Mouse (Mus musculus): ENCODE data around the gene Gm49373. TPM values are rescaled to one million over a fixed set of nuclear protein-coding genes. Genes with fewer than 3 reads are reported as not detected.
"Not testable (repeated sequence)": the region's sequence is repeated elsewhere in the genome, so short reads cannot be mapped to it uniquely, and the experiment has no call there.

Gene Gm49373
- polyA plus RNA-seq, 1 experiment = 0.27 TPM

DNA sequence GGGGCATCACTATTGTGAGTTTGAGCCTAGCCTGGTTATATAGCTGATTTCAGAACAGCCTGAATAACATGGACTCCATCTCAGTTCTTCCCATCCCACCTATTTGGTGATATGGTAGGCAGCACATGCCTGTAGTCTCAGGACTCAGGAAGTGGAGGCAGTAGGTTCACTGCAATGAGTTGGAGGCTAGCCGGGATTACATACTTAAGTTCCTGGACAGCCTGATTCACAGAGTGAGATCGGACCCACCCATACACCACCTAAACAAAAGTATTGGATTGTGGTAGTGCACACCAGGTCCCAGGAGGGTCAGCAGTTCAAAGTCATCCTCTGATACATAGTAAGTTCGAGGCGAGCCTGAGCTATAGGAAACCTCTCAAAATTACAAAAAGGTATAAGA, 255 bp downstream of the Gm49373 start:
- TF ChIP-seq CTCF (conservative IDR thresholded peaks at IDR 0.05; ENCODE audit: insufficient read depth, insufficient read length, low read depth, low read length) (no peak), POLR2A (IDR thresholded peaks at IDR 0.05; ENCODE audit: low read depth, low read length) (no peak)
- Histone ChIP-seq H3K4me1 (ENCODE audit: control insufficient read depth, insufficient read depth, low read length) (peaks cover 4% of the 10 kb centered on the region; the same call in 1 of the 2 replicates), H3K27me3 (replicated peaks; ENCODE audit: control insufficient read depth, insufficient read depth, low read length) (no peaks in the 10 kb centered on the region), H3K36me3 (ENCODE audit: control insufficient read depth, insufficient read depth, low read length) (no peaks in the 10 kb centered on the region), H3K27ac (ENCODE audit: insufficient read depth, low read depth, low read length) (no peak overlapping the region), H3K4me3 (ENCODE audit: insufficient read depth, low read depth, low read length) (peak overlapping the region; percentile 85)
- WGBS = 8% methylated on average over 4 of the region's 4 CpGs
- DNase-seq = no peak

DNA sequence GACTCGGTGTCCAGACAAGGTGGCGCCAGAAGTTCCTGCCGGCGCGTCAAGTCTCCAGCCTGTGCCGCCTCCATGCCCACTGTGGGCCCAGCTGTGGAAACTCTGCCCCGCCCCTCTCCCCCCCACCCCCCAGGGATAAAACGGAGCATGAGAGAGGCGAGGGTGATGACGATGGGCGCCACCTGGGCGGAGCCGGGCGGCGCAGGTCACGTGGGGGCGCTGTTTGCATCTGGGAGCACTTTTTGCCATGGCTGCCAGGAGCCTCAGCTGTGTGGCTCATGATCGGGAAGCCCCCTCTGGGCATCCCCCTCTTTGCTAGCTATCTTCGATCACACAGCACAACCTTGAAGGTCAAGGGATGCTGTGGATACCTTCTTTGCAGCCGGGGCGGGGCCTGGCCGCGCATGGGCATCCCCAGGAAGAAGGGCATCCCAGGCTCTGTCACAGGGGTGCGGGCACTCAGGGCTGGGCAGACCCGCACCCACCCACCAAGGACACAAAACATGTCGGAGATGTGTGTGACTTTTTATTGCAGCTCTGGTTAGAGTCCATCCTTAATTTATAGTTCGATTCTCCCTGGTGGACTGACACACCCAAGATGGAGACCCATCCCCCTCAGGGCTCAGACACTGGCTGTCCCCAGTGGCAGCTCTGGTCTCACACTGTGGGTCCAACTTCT, 5.8 kb downstream of the Gm49373 start, which contains the start of gene Zglp1:
Gene Zglp1, minus strand, starts transcription at position 88 of the 679 bp plus-strand sequence.
- no peak for TF ChIP-seq CTCF (conservative IDR thresholded peaks at IDR 0.05; ENCODE audit: insufficient read depth, insufficient read length, low read depth, low read length)
- TF ChIP-seq POLR2A (IDR thresholded peaks at IDR 0.05; ENCODE audit: low read depth, low read length) = no peak
- 88% methylated on average over 27 of the region's 27 CpGs for WGBS
- Histone ChIP-seq H3K27me3 (replicated peaks; ENCODE audit: control insufficient read depth, insufficient read depth, low read length) (no peaks in the 10 kb centered on the region), H3K36me3 (ENCODE audit: control insufficient read depth, insufficient read depth, low read length) (no peaks in the 10 kb centered on the region), H3K27ac (ENCODE audit: insufficient read depth, low read depth, low read length) (no peak within 1 kb of the TSS), H3K4me3 (ENCODE audit: insufficient read depth, low read depth, low read length) (no peak within 1 kb of the TSS), H3K4me1 (ENCODE audit: control insufficient read depth, insufficient read depth, low read length) (no peaks in the 10 kb centered on the region)
- no peak for DNase-seq

DNA sequence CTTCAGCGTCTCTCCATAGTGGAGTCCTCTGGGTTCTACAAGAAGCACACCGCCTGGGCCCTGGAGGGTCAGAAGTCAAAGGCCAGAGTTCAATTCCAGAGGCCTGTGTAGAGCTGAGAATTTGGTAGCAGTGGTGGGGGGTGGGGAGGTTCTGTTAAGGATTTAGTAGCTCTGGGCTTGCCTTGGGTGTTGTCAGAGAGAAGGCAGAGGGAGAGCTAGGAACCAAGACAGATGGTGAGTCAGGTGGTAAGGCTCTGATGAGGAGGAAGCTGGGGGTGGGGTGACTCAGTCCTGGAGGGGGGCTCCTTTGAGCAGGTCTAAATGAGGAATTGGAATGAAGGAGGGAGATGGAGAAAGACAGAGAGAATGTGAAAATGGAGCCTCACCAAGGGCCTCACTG, 10.0 kb downstream of the Gm49373 start:
- no peaks in the 10 kb centered on the region for H3K36me3 ChIP-seq (ENCODE audit: control insufficient read depth, insufficient read depth, low read length)
- DNase-seq = no peak
- WGBS = 81% methylated on average over 2 of the region's 2 CpGs
- H3K27me3 ChIP-seq (replicated peaks; ENCODE audit: control insufficient read depth, insufficient read depth, low read length) = no peaks in the 10 kb centered on the region
- H3K4me3 ChIP-seq (ENCODE audit: insufficient read depth, low read depth, low read length) = no peak overlapping the region
- H3K27ac ChIP-seq (ENCODE audit: insufficient read depth, low read depth, low read length) = no peak overlapping the region
- TF ChIP-seq CTCF (conservative IDR thresholded peaks at IDR 0.05; ENCODE audit: insufficient read depth, insufficient read length, low read depth, low read length) = no peak
- TF ChIP-seq POLR2A (IDR thresholded peaks at IDR 0.05; ENCODE audit: low read depth, low read length) = no peak
- no peaks in the 10 kb centered on the region for H3K4me1 ChIP-seq (ENCODE audit: control insufficient read depth, insufficient read depth, low read length)

DNA sequence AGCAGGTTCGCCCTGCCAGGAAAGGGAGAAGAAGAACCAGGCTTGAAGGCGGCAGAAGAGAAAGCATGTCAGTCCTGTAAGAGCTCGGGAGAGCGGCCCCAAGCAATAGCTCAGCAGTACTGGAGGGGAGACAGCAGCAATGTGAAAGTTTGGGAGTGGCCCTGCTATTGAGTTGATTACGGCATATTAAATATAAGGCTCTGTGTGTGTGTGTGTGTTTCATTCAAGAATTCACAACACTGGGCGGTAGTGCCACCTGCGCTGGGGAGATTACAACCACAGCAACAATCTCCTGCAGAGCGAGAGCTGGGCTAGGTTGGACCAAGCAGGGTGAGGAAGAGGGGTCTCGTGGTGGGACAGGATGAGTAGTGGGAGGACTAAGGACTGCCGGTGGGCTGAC, 21.3 kb downstream of the Gm49373 start:
- TF ChIP-seq POLR2A (IDR thresholded peaks at IDR 0.05; ENCODE audit: low read depth, low read length) (no peak), CTCF (conservative IDR thresholded peaks at IDR 0.05; ENCODE audit: insufficient read depth, insufficient read length, low read depth, low read length) (no peak)
- no peak overlapping the region for H3K27ac ChIP-seq (ENCODE audit: insufficient read depth, low read depth, low read length)

DNA sequence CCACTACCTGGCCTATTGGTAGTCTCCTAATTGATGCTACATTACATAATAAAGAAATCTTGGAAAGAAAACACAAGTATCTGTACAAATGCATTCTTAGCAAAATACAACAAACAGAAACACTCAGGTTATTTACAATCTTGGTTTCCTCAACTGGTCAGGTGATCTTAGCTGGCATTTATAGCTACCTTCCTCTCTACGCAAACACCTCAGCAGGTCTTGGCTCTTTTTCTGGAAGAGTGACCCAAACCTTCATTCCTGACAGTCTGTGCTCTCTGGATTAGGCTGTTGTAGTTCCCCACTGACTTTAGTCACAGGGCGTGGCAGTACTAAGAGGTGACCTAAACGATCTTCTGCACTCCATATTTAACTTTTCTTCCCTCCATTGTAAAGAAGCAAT, 27.7 kb downstream of the Gm49373 start:
- TF ChIP-seq CTCF (conservative IDR thresholded peaks at IDR 0.05; ENCODE audit: insufficient read depth, insufficient read length, low read depth, low read length) (no peak), POLR2A (IDR thresholded peaks at IDR 0.05; ENCODE audit: low read depth, low read length) (no peak)

More for the DNA sequence above, 21.3 kb downstream of the Gm49373 start:
- 75% methylated on average over 10 of the region's 10 CpGs for WGBS
- Histone ChIP-seq H3K4me3 (ENCODE audit: insufficient read depth, low read depth, low read length) (no peak overlapping the region), H3K4me1 (ENCODE audit: control insufficient read depth, insufficient read depth, low read length) (no peaks in the 10 kb centered on the region), H3K27me3 (replicated peaks; ENCODE audit: control insufficient read depth, insufficient read depth, low read length) (no peaks in the 10 kb centered on the region), H3K36me3 (ENCODE audit: control insufficient read depth, insufficient read depth, low read length) (no peaks in the 10 kb centered on the region)
- DNase-seq = no peak

DNA sequence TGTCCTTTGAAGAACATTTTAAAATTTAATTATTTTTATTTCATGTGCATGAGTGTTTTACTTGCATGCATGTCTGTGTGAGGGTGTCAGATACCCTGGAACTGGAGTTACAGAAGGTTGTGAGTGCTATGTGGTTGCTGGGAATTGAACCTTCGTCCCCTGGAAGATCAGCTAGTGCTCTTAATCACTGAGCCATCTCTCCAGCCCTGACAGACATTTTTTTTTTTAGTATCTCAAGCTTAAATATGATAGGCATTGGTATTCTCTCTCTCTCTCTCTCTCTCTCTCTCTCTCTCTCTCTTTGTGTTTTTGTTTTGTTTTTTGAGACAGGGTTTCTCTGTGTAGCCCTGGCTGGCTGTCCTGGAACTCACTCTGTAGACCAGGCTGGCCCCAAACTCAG, 28.1 kb downstream of the Gm49373 start:
- H3K4me3 ChIP-seq (ENCODE audit: insufficient read depth, low read depth, low read length); H3K36me3 ChIP-seq (ENCODE audit: control insufficient read depth, insufficient read depth, low read length); H3K4me1 ChIP-seq (ENCODE audit: control insufficient read depth, insufficient read depth, low read length); H3K27me3 ChIP-seq (replicated peaks; ENCODE audit: control insufficient read depth, insufficient read depth, low read length); DNase-seq; H3K27ac ChIP-seq (ENCODE audit: insufficient read depth, low read depth, low read length): not testable (repeated sequence)
- WGBS = 74% methylated on average over 1 of the region's 1 CpGs

More for the DNA sequence above, 27.7 kb downstream of the Gm49373 start:
- 78% methylated on average over 3 of the region's 3 CpGs for WGBS
- no peaks in the 10 kb centered on the region for H3K4me1 ChIP-seq (ENCODE audit: control insufficient read depth, insufficient read depth, low read length)
- no peaks in the 10 kb centered on the region for H3K27me3 ChIP-seq (replicated peaks; ENCODE audit: control insufficient read depth, insufficient read depth, low read length)
- DNase-seq = no peak
- H3K36me3 ChIP-seq (ENCODE audit: control insufficient read depth, insufficient read depth, low read length) = no peaks in the 10 kb centered on the region
- no peak overlapping the region for H3K4me3 ChIP-seq (ENCODE audit: insufficient read depth, low read depth, low read length)
- no peak overlapping the region for H3K27ac ChIP-seq (ENCODE audit: insufficient read depth, low read depth, low read length)

DNA sequence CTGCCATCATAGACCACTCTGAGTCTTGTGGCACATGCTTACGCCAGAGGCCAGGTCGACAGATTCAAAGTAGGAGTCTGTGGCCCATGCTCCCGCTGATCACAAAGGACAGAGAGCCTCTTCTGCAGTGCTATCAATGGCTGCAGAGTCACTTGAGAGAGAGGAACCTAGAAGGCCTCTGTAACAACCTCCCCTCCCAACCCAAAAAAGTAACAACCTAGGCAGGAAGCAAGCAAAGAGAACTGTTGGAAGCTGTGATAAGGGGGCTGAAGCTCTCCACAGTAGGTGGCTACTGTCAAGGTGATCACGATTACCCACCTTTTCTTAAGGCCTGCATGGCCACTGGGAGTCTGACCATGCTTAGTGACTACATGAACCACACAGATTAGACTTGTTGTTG, 29.3 kb downstream of the Gm49373 start:
- no peak overlapping the region for H3K4me3 ChIP-seq (ENCODE audit: insufficient read depth, low read depth, low read length)
- WGBS = 92% methylated on average over 4 of the region's 4 CpGs

More for the DNA sequence above, 29.3 kb downstream of the Gm49373 start:
- Histone ChIP-seq H3K36me3 (ENCODE audit: control insufficient read depth, insufficient read depth, low read length) (no peaks in the 10 kb centered on the region), H3K27me3 (replicated peaks; ENCODE audit: control insufficient read depth, insufficient read depth, low read length) (no peaks in the 10 kb centered on the region), H3K4me1 (ENCODE audit: control insufficient read depth, insufficient read depth, low read length) (no peaks in the 10 kb centered on the region), H3K27ac (ENCODE audit: insufficient read depth, low read depth, low read length) (no peak overlapping the region)
- no peak for TF ChIP-seq POLR2A (IDR thresholded peaks at IDR 0.05; ENCODE audit: low read depth, low read length)
- no peak for TF ChIP-seq CTCF (conservative IDR thresholded peaks at IDR 0.05; ENCODE audit: insufficient read depth, insufficient read length, low read depth, low read length)
- DNase-seq = no peak
